Mouse (Mus musculus): ENCODE results near the gene Srpx2. TPM values are rescaled to one million over a fixed set of nuclear protein-coding genes. Genes with fewer than 3 reads are reported as not detected.

Srpx2 gene
- total RNA-seq, 2 experiments from 2014 or later = not detected

Other genes starting within 250 kb of the Srpx2 start
- not detected in 2 replicates for gene Pcdh19, start 219.4 kb upstream of the Srpx2 start, total RNA-seq (2015; ENCODE audit: low replicate concordance)
- 0.28 TPM in 1 of 2 replicates, not detected in the other for gene Pcdh19, start 219.4 kb upstream of the Srpx2 start, total RNA-seq (2017; ENCODE audit: low replicate concordance)
- gene Tnmd, start 57.4 kb upstream of the Srpx2 start, total RNA-seq (2015; ENCODE audit: low replicate concordance) = not detected in 2 replicates
- not detected in 2 replicates for gene Tnmd, start 57.4 kb upstream of the Srpx2 start, total RNA-seq (2017; ENCODE audit: low replicate concordance)
- gene Tspan6, start 10.0 kb upstream of the Srpx2 start, total RNA-seq (2015; ENCODE audit: low replicate concordance) = not detected in 2 replicates
- 0.28 TPM in 1 of 2 replicates, not detected in the other for gene Tspan6, start 10.0 kb upstream of the Srpx2 start, total RNA-seq (2017; ENCODE audit: low replicate concordance)
- 3.5 TPM in 1 of 2 replicates, not detected in the other for gene Sytl4, start 73.4 kb downstream of the Srpx2 start, total RNA-seq (2015; ENCODE audit: low replicate concordance)
- 3.5 TPM in 1 of 2 replicates, not detected in the other for gene Sytl4, start 73.4 kb downstream of the Srpx2 start, total RNA-seq (2017; ENCODE audit: low replicate concordance)
- gene Cstf2, start 150.8 kb downstream of the Srpx2 start, total RNA-seq (2015; ENCODE audit: low replicate concordance) = 16.3 and 23.0 TPM in 2 replicates
- 20.9 and 24.5 TPM in 2 replicates for gene Cstf2, start 150.8 kb downstream of the Srpx2 start, total RNA-seq (2017; ENCODE audit: low replicate concordance)

All from erythroblast, adult 5-6 weeks (primary cell).